Mouse (Mus musculus) common myeloid progenitor, adult 5-6 weeks (primary cell): ENCODE data around the gene Gm6465. TPM values are rescaled to one million over a fixed set of nuclear protein-coding genes. Genes with fewer than 3 reads are reported as not detected.
"Not testable (repeated sequence)": the region's sequence is repeated elsewhere in the genome, so short reads cannot be mapped to it uniquely, and the experiment has no call there.

Experiments
- ATAC-seq: replicated peaks from 2 replicates; pipeline ENCODE4 v1.8.0; 2016; ENCODE audit warnings: low read depth, mild to moderate bottlenecking, moderate TSS enrichment, inconsistent platforms; ENCODE audit not compliant: poor library complexity, severe bottlenecking
- total RNA-seq: library from RNA; stranded (forward); fragments of 200-1000, 187-1606 nt; gene quantifications from 2 replicates; pipeline ENCODE4 v1.2.3, GENCODE M21; 2017

The Gm6465 gene
- total RNA-seq: not detected in 2 replicates

- ATAC-seq: not testable (repeated sequence)
Observed at GRCm38 (mm10) chr5:11845239-11845638, at the start of gene Gm6465. Gene Gm6465 (plus strand): TSS chr5:11845539.

GRCm38 (mm10) chr5:11845824-11846223, 485 bp downstream of the Gm6465 start:
- not testable (repeated sequence) for ATAC-seq

- not testable (repeated sequence) for ATAC-seq
Observed at GRCm38 (mm10) chr5:11857909-11858308, 12.6 kb downstream of the Gm6465 start.

Other genes starting within 250 kb of the Gm6465 start
- gene Gm8922, start 163.6 kb upstream of the Gm6465 start, total RNA-seq: not detected in 2 replicates
- gene Gm8926, start 75.0 kb upstream of the Gm6465 start, total RNA-seq: not detected in 2 replicates
- gene 4933402N22Rik, start 72.5 kb downstream of the Gm6465 start, total RNA-seq: not detected in 2 replicates